Mouse (Mus musculus) testis, adult 2 months (tissue): ENCODE data around the gene 4921509C19Rik.
"Not testable (repeated sequence)": the region's sequence is repeated elsewhere in the genome, so short reads cannot be mapped to it uniquely, and the experiment has no call there.

Source experiments
- CTCF ChIP-seq: fragments of 200-500 bp; IDR thresholded peaks from 2 replicates; pipeline ENCODE4 v1.5.1; 2012; ENCODE audit warnings: low read depth, mild to moderate bottlenecking, inconsistent platforms, low read length, moderate library complexity; ENCODE audit not compliant: control insufficient read depth, insufficient read depth, insufficient replicate concordance
- POLR2A ChIP-seq: fragments of 200-500 bp; IDR thresholded peaks from 2 replicates; pipeline ENCODE4 v1.6.1; 2012; ENCODE audit warnings: low read depth, mild to moderate bottlenecking, inconsistent platforms, low read length, moderate library complexity; ENCODE audit not compliant: control insufficient read depth

GRCm38 (mm10) chr2:151434971-151435370 is 41.0 kb downstream of the 4921509C19Rik start:
- not testable (repeated sequence) for TF ChIP-seq CTCF, POLR2A
